Mouse (Mus musculus): Measurements from ENCODE around the gene Nup54.
A peak's percentile ranks its signal among the peaks of the same experiment; 100 is the strongest.

The Nup54 gene

GRCm38 (mm10) chr5:92411461-92412140 lies 23.4 kb downstream of the Nup54 start:
- DNase-seq (ENCODE audit: low spot score): no peak

- no peak for DNase-seq (ENCODE audit: low spot score)
These were observed 24.5 kb downstream of the Nup54 start for GRCm38 (mm10) chr5:92410486-92410885.

- no peak for DNase-seq (ENCODE audit: low spot score)
These were observed 25.5 kb downstream of the Nup54 start for GRCm38 (mm10) chr5:92409361-92410155.

GRCm38 (mm10) chr5:92404400-92404678 lies 30.7 kb downstream of the Nup54 start:
- DNase-seq (ENCODE audit: low spot score): no peak

- no peak for DNase-seq (ENCODE audit: low spot score)
These were observed 31.2 kb downstream of the Nup54 start for GRCm38 (mm10) chr5:92403562-92404399.

- no peak for DNase-seq (ENCODE audit: low spot score)
These were observed 32.2 kb downstream of the Nup54 start for GRCm38 (mm10) chr5:92402816-92403215.

- DNase-seq (ENCODE audit: low spot score): peak; percentile 53
These were observed 36.9 kb downstream of the Nup54 start for GRCm38 (mm10) chr5:92398153-92398552.

- DNase-seq (ENCODE audit: low spot score): no peak
These were observed 38.5 kb downstream of the Nup54 start for GRCm38 (mm10) chr5:92396476-92396875.

GRCm38 (mm10) chr5:92395764-92396163 lies 39.3 kb downstream of the Nup54 start:
- DNase-seq (ENCODE audit: low spot score): no peak

- DNase-seq (ENCODE audit: low spot score): no peak
These were observed 41.2 kb downstream of the Nup54 start for GRCm38 (mm10) chr5:92393863-92394262.

GRCm38 (mm10) chr5:92392542-92392941 lies 42.5 kb downstream of the Nup54 start:
- no peak for DNase-seq (ENCODE audit: low spot score)

GRCm38 (mm10) chr5:92390615-92391014 lies 44.4 kb downstream of the Nup54 start:
- no peak for DNase-seq (ENCODE audit: low spot score)

GRCm38 (mm10) chr5:92389977-92390376 lies 45.0 kb downstream of the Nup54 start:
- DNase-seq (ENCODE audit: low spot score): no peak

GRCm38 (mm10) chr5:92387433-92387832 lies 47.6 kb downstream of the Nup54 start:
- DNase-seq (ENCODE audit: low spot score): no peak

GRCm38 (mm10) chr5:92386643-92387042 lies 48.4 kb downstream of the Nup54 start:
- no peak for DNase-seq (ENCODE audit: low spot score)

- no peak for DNase-seq (ENCODE audit: low spot score)
These were observed 48.9 kb downstream of the Nup54 start for GRCm38 (mm10) chr5:92386102-92386501.

GRCm38 (mm10) chr5:92384855-92385254 lies 50.2 kb downstream of the Nup54 start:
- DNase-seq (ENCODE audit: low spot score): peak; percentile 11

- no peak for DNase-seq (ENCODE audit: low spot score)
These were observed 51.3 kb downstream of the Nup54 start for GRCm38 (mm10) chr5:92383747-92384146.

- DNase-seq (ENCODE audit: low spot score): no peak
These were observed 52.7 kb downstream of the Nup54 start for GRCm38 (mm10) chr5:92382349-92382679.

GRCm38 (mm10) chr5:92381550-92382348 lies 53.3 kb downstream of the Nup54 start:
- peak; percentile 43 for DNase-seq (ENCODE audit: low spot score)

GRCm38 (mm10) chr5:92376795-92377405 lies 58.1 kb downstream of the Nup54 start:
- DNase-seq (ENCODE audit: low spot score): no peak

- no peak for DNase-seq (ENCODE audit: low spot score)
These were observed 59.7 kb downstream of the Nup54 start for GRCm38 (mm10) chr5:92375368-92375767.

Measured in spleen, adult 12 weeks (tissue).